Mouse (Mus musculus): Measurements from ENCODE around the gene Itsn2. TPM values are rescaled to one million over a fixed set of nuclear protein-coding genes. Genes with fewer than 3 reads are reported as not detected.

Gene Itsn2
- total and polyA plus RNA-seq, 3 experiments = 27.9 to 48.1 (median 44.4) TPM

DNA sequence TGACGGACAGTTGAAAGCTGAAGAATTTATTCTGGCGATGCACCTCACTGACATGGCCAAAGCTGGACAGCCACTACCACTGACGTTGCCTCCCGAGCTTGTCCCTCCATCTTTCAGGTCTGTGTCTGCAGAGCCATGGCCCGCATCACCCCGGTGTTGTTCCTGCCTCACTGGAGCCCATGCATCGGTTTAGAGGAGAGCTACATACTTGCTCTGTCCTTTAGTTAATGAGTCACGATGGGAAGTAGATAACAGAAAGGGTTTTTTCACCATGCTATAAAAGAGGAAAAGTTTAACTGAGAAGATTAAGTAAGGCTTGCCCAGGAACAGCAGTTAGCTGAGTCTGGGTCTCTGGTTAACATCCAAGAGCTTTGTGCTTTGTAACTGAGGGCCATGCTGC, 40.5 kb downstream of the Itsn2 start:
- Histone ChIP-seq H3K27ac (ENCODE audit: insufficient read depth, low read depth) (no peak overlapping the region), H3K4me1 (ENCODE audit: control insufficient read depth in 1 of 2, insufficient read depth in 2 of 2) (no peaks in the 10 kb centered on the region), H3K9ac (ENCODE audit: insufficient read depth, low read depth) (no peak overlapping the region), H3K27me3 (replicated peaks) (no peaks in the 10 kb centered on the region), H3K9me3 (replicated peaks; ENCODE audit: low read length) (no peaks in the 10 kb centered on the region), H3K79me2 (replicated peaks; ENCODE audit: control insufficient read depth, extremely low read depth, insufficient read depth, poor library complexity, severe bottlenecking) (no peaks in the 10 kb centered on the region; the same call in 1 of the 2 replicates), H3K4me2 (ENCODE audit: insufficient read depth, low read depth, poor library complexity, severe bottlenecking) (no peak overlapping the region), H3K4me3 (replicated peaks in 1 of 3; ENCODE audit: low read depth in 2 of 3, low read length in 2 of 3, poor library complexity in 1 of 3) (no peak overlapping the region), H3K36me3 (replicated peaks in 1 of 2; ENCODE audit: control insufficient read depth in 1 of 2, insufficient read depth in 1 of 2, low read length in 1 of 2) (peaks cover 45 to 83% of the 10 kb centered on the region in 2 experiments)
- DNase-seq (ENCODE audit: extremely low read depth) = no peak
- dilution Hi-C loops (cut with MboI; ENCODE audit: extremely low pct_ligation_motif_present, extremely low pct_unique_long_range_greater_than_20kb, low sequenced_read_pairs) = no loop called here
- in situ Hi-C loops (cut with MboI; ENCODE audit: low pct_ligation_motif_present, low pct_unique_long_range_greater_than_20kb, low sequenced_read_pairs) = no loop called here
- TF ChIP-seq USF1 (IDR thresholded peaks at IDR 0.05; ENCODE audit: low read depth, low read length) (no peak), ZNF384 (IDR thresholded peaks at IDR 0.05; ENCODE audit: low read depth, low read length) (no peak), MEF2A (IDR thresholded peaks at IDR 0.05; ENCODE audit: borderline replicate concordance, low read depth, low read length) (no peak), E2F4 (IDR thresholded peaks at IDR 0.05; ENCODE audit: insufficient replicate concordance, low read depth, low read length) (no peak), UBTF (IDR thresholded peaks at IDR 0.05; ENCODE audit: low read depth, low read length) (no peak), SMC3 (IDR thresholded peaks at IDR 0.05; ENCODE audit: low read depth, low read length) (no peak), BHLHE40 (IDR thresholded peaks at IDR 0.05; ENCODE audit: low read depth, low read length) (no peak), IRF4 (IDR thresholded peaks at IDR 0.05; ENCODE audit: low read depth, low read length) (no peak), ELF1 (IDR thresholded peaks at IDR 0.05; ENCODE audit: low read depth, low read length) (no peak), TCF12 (IDR thresholded peaks at IDR 0.05; ENCODE audit: low read depth, low read length) (no peak), ETS1 (conservative IDR thresholded peaks at IDR 0.05; ENCODE audit: low read depth, low read length) (no peak)

DNA sequence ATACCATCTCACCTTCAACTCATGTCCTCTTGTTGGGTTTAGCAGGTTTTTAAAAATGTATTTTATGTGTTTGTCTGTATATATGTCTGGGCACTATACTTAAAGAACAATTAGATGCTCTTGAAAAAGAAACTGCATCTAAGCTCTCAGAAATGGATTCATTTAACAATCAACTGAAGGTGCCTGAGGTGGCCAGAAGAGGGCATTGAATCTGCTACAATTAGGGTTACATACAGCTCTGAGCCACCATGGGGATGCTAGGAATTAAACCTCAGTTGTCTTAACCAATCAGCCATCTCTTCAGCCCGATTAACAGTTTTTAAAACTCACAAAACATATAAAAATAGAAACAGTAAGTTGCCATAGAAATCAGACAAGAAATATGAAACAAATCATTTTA, 46.0 kb downstream of the Itsn2 start:
- peaks cover 42 to 76% of the 10 kb centered on the region in 2 experiments for H3K36me3 ChIP-seq (replicated peaks in 1 of 2; ENCODE audit: control insufficient read depth in 1 of 2, insufficient read depth in 1 of 2, low read length in 1 of 2)
- no peak for TF ChIP-seq ZKSCAN1 (IDR thresholded peaks at IDR 0.05; ENCODE audit: borderline replicate concordance, low read depth, low read length)
- TF ChIP-seq JUND (conservative IDR thresholded peaks at IDR 0.05; ENCODE audit: low read depth, low read length) = no peak
- no peak for TF ChIP-seq ETS1 (conservative IDR thresholded peaks at IDR 0.05; ENCODE audit: low read depth, low read length)
- no peak for TF ChIP-seq TCF12 (IDR thresholded peaks at IDR 0.05; ENCODE audit: low read depth, low read length)
- TF ChIP-seq ZMIZ1 (IDR thresholded peaks at IDR 0.05; ENCODE audit: low read depth, low read length) = no peak
- TF ChIP-seq E2F4 (IDR thresholded peaks at IDR 0.05; ENCODE audit: insufficient replicate concordance, low read depth, low read length) = no peak
- no peak for TF ChIP-seq TBP (conservative IDR thresholded peaks at IDR 0.05; ENCODE audit: low read depth, low read length)
- no peak for TF ChIP-seq BHLHE40 (IDR thresholded peaks at IDR 0.05; ENCODE audit: low read depth, low read length)
- no peak for TF ChIP-seq CHD2 (IDR thresholded peaks at IDR 0.05; ENCODE audit: low read length)
- TF ChIP-seq JUN (IDR thresholded peaks at IDR 0.05; ENCODE audit: insufficient read depth, low read depth, low read length) = no peak
- TF ChIP-seq PAX5 (IDR thresholded peaks at IDR 0.05; ENCODE audit: low read length) = no peak
- TF ChIP-seq MYC (IDR thresholded peaks at IDR 0.05; ENCODE audit: low read depth, low read length) = no peak
- TF ChIP-seq USF1 (IDR thresholded peaks at IDR 0.05; ENCODE audit: low read depth, low read length) = no peak
- no peak for TF ChIP-seq NELFE (IDR thresholded peaks at IDR 0.05; ENCODE audit: low read depth, low read length)
- TF ChIP-seq MAX (IDR thresholded peaks at IDR 0.05; ENCODE audit: low read length) = no peak
- TF ChIP-seq POLR2AphosphoS2 (IDR thresholded peaks at IDR 0.05; ENCODE audit: low read depth, low read length) = no peak
- in situ Hi-C loops (cut with MboI; ENCODE audit: low pct_ligation_motif_present, low pct_unique_long_range_greater_than_20kb, low sequenced_read_pairs) = no loop called here

More for the DNA sequence above, 46.0 kb downstream of the Itsn2 start:
- dilution Hi-C loops (cut with MboI; ENCODE audit: extremely low pct_ligation_motif_present, extremely low pct_unique_long_range_greater_than_20kb, low sequenced_read_pairs) = no loop called here
- Histone ChIP-seq H3K4me1 (ENCODE audit: control insufficient read depth in 1 of 2, insufficient read depth in 2 of 2) (peaks cover 0 to 5% of the 10 kb centered on the region in 2 experiments; a peak in 1 of 4 replicates), H3K27me3 (replicated peaks) (no peaks in the 10 kb centered on the region), H3K9ac (ENCODE audit: insufficient read depth, low read depth) (no peak overlapping the region), H3K9me3 (replicated peaks; ENCODE audit: low read length) (no peaks in the 10 kb centered on the region), H3K4me3 (replicated peaks in 1 of 3; ENCODE audit: low read depth in 2 of 3, low read length in 2 of 3, poor library complexity in 1 of 3) (no peak overlapping the region), H3K79me2 (replicated peaks; ENCODE audit: control insufficient read depth, extremely low read depth, insufficient read depth, poor library complexity, severe bottlenecking) (no peaks in the 10 kb centered on the region), H3K4me2 (ENCODE audit: insufficient read depth, low read depth, poor library complexity, severe bottlenecking) (no peak overlapping the region), H3K27ac (ENCODE audit: insufficient read depth, low read depth) (no peak overlapping the region)
- DNase-seq (ENCODE audit: extremely low read depth) = peak; percentile 5
